Mouse (Mus musculus) CH12.LX (cell line): ENCODE data around the gene Kif17. TPM values are rescaled to one million over a fixed set of nuclear protein-coding genes. Genes with fewer than 3 reads are reported as not detected.

Experiments used
- DNase-seq: peaks from one replicate; pipeline ENCODE4 v3.0.0-alpha.2; 2013; ENCODE audit errors: extremely low read depth
- H3K27ac ChIP-seq: 2 replicates; pipeline ENCODE4 v1.5.1; 2012; ENCODE audit warnings: low read depth, mild to moderate bottlenecking, control low read depth, moderate library complexity; ENCODE audit not compliant: insufficient read depth
- H3K27me3 ChIP-seq: replicated peaks from 2 replicates; pipeline ENCODE3; 2012; ENCODE audit warnings: inconsistent platforms
- H3K36me3 ChIP-seq, 2 experiments: replicated peaks in 1 of 2; 2 replicates each; pipeline versions ENCODE3 to v1.6.1; 2012; ENCODE audit warnings: inconsistent platforms in 1 of 2, low read length in 1 of 2, mild to moderate bottlenecking in 1 of 2, mixed read lengths in 1 of 2, moderate library complexity in 1 of 2; ENCODE audit not compliant: control insufficient read depth in 1 of 2, insufficient read depth in 1 of 2
- H3K4me1 ChIP-seq, 2 experiments: 2 replicates each; pipeline ENCODE4 v1.6.1; 2012; ENCODE audit warnings: inconsistent platforms in 1 of 2, moderate library complexity in 1 of 2; ENCODE audit not compliant: insufficient read depth in 2 of 2, control insufficient read depth in 1 of 2
- H3K4me2 ChIP-seq: 2 replicates; pipeline ENCODE4 v1.6.1; 2012; ENCODE audit warnings: low read depth, mild to moderate bottlenecking, control low read depth; ENCODE audit not compliant: poor library complexity, insufficient read depth, severe bottlenecking
- H3K4me3 ChIP-seq, 3 experiments: fragments of 150-350 bp in 1 of 3; sonication (generic) in 1 of 3; replicated peaks in 1 of 3; 2 replicates each; pipeline versions ENCODE3 to v1.5.1; 2011 to 2012; ENCODE audit warnings: low read depth in 2 of 3, low read length in 2 of 3, mild to moderate bottlenecking in 2 of 3, moderate library complexity in 2 of 3, control low read depth in 1 of 3, improper control_type of control experiment in 1 of 3, inconsistent platforms in 1 of 3, mixed read lengths in 1 of 3; ENCODE audit not compliant: poor library complexity in 1 of 3
- H3K79me2 ChIP-seq: replicated peaks from 2 replicates; pipeline ENCODE4 v1.6.1; 2012; ENCODE audit warnings: mild to moderate bottlenecking, moderate library complexity; ENCODE audit not compliant: control insufficient read depth, poor library complexity, insufficient read depth, severe bottlenecking; ENCODE audit errors: extremely low read depth
- H3K9ac ChIP-seq: 2 replicates; pipeline ENCODE4 v1.6.1; 2012; ENCODE audit warnings: low read depth, mild to moderate bottlenecking, control low read depth, moderate library complexity; ENCODE audit not compliant: insufficient read depth
- H3K9me3 ChIP-seq: replicated peaks from 2 replicates; pipeline ENCODE3; 2012; ENCODE audit warnings: low read length, inconsistent platforms, mixed read lengths
- BHLHE40 ChIP-seq: IDR thresholded peaks from 2 replicates; pipeline ENCODE4 v1.6.1; 2011; ENCODE audit warnings: mild to moderate bottlenecking, low read depth, low read length, improper control_type of control experiment
- CHD1 ChIP-seq: IDR thresholded peaks from 2 replicates; pipeline ENCODE4 v1.6.1; 2012; ENCODE audit warnings: low read depth, low read length, improper control_type of control experiment, inconsistent platforms
- CHD2 ChIP-seq: IDR thresholded peaks from 2 replicates; pipeline ENCODE4 v1.6.1; 2011; ENCODE audit warnings: low read length, improper control_type of control experiment
- CTCF ChIP-seq, 2 experiments: IDR thresholded peaks in 1 of 2; conservative IDR thresholded peaks in 1 of 2; 2 replicates each; pipeline ENCODE4 v1.5.1; 2011 to 2012; ENCODE audit warnings: low read depth in 2 of 2, low read length in 2 of 2, improper control_type of control experiment in 1 of 2, inconsistent platforms in 1 of 2, mild to moderate bottlenecking in 1 of 2, moderate library complexity in 1 of 2
- E2F4 ChIP-seq: IDR thresholded peaks from 2 replicates; pipeline ENCODE4 v1.6.1; 2011; ENCODE audit warnings: low read depth, low read length, improper control_type of control experiment; ENCODE audit not compliant: insufficient replicate concordance
- ELF1 ChIP-seq: IDR thresholded peaks from 2 replicates; pipeline ENCODE4 v1.6.1; 2014; ENCODE audit warnings: low read depth, mild to moderate bottlenecking, inconsistent platforms, low read length, improper control_type of control experiment
- EP300 ChIP-seq: IDR thresholded peaks from 2 replicates; pipeline ENCODE4 v1.6.1; 2011; ENCODE audit warnings: low read length, improper control_type of control experiment
- ETS1 ChIP-seq: conservative IDR thresholded peaks from 2 replicates; pipeline ENCODE4 v1.6.1; 2012; ENCODE audit warnings: low read depth, mild to moderate bottlenecking, inconsistent platforms, low read length, improper control_type of control experiment, moderate library complexity
- GABPA ChIP-seq: IDR thresholded peaks from 2 replicates; pipeline ENCODE4 v1.6.1; 2012; ENCODE audit warnings: low read depth, low read length, improper control_type of control experiment, inconsistent platforms; ENCODE audit not compliant: insufficient replicate concordance
- HCFC1 ChIP-seq: IDR thresholded peaks from 2 replicates; pipeline ENCODE4 v1.6.1; 2012; ENCODE audit warnings: low read depth, mild to moderate bottlenecking, inconsistent platforms, low read length, improper control_type of control experiment
- MAFK ChIP-seq: IDR thresholded peaks from 2 replicates; pipeline ENCODE4 v1.6.1; 2011; ENCODE audit warnings: low read length, improper control_type of control experiment; ENCODE audit not compliant: insufficient replicate concordance
- MYC ChIP-seq: IDR thresholded peaks from 2 replicates; pipeline ENCODE4 v1.6.1; 2011; ENCODE audit warnings: low read depth, mild to moderate bottlenecking, improper control_type of control experiment, low read length
- NELFE ChIP-seq: IDR thresholded peaks from 2 replicates; pipeline ENCODE4 v1.6.1; 2011; ENCODE audit warnings: low read depth, low read length, improper control_type of control experiment
- NRF1 ChIP-seq: IDR thresholded peaks from 2 replicates; pipeline ENCODE4 v1.6.1; 2014; ENCODE audit warnings: low read depth, mild to moderate bottlenecking, inconsistent platforms, low read length, improper control_type of control experiment, moderate library complexity
- PAX5 ChIP-seq: IDR thresholded peaks from 2 replicates; pipeline ENCODE4 v1.6.1; 2012; ENCODE audit warnings: low read length, inconsistent platforms, mixed read lengths
- POLR2AphosphoS2 ChIP-seq: IDR thresholded peaks from 2 replicates; pipeline ENCODE4 v1.6.1; 2011; ENCODE audit warnings: low read depth, low read length, improper control_type of control experiment
- RAD21 ChIP-seq: IDR thresholded peaks from 2 replicates; pipeline ENCODE4 v1.6.1; 2011; ENCODE audit warnings: low read depth, mild to moderate bottlenecking, low read length, improper control_type of control experiment, moderate library complexity
- RCOR1 ChIP-seq: conservative IDR thresholded peaks from 2 replicates; pipeline ENCODE4 v1.6.1; 2012; ENCODE audit warnings: low read depth, mild to moderate bottlenecking, inconsistent platforms, low read length, improper control_type of control experiment
- SIN3A ChIP-seq: IDR thresholded peaks from 2 replicates; pipeline ENCODE4 v1.6.1; 2012; ENCODE audit warnings: low read length, improper control_type of control experiment, inconsistent platforms
- SMC3 ChIP-seq: IDR thresholded peaks from 2 replicates; pipeline ENCODE4 v1.6.1; 2011; ENCODE audit warnings: low read depth, low read length, improper control_type of control experiment
- TBP ChIP-seq: conservative IDR thresholded peaks from 2 replicates; pipeline ENCODE4 v1.6.1; 2011; ENCODE audit warnings: low read depth, low read length, improper control_type of control experiment
- TCF12 ChIP-seq: IDR thresholded peaks from 2 replicates; pipeline ENCODE4 v1.6.1; 2014; ENCODE audit warnings: low read depth, mild to moderate bottlenecking, inconsistent platforms, low read length, improper control_type of control experiment
- UBTF ChIP-seq: IDR thresholded peaks from 2 replicates; pipeline ENCODE4 v1.6.1; 2012; ENCODE audit warnings: low read depth, mild to moderate bottlenecking, inconsistent platforms, low read length, improper control_type of control experiment, moderate library complexity
- USF1 ChIP-seq: IDR thresholded peaks from 2 replicates; pipeline ENCODE4 v1.6.1; 2014; ENCODE audit warnings: low read depth, mild to moderate bottlenecking, inconsistent platforms, low read length, improper control_type of control experiment
- USF2 ChIP-seq: conservative IDR thresholded peaks from 2 replicates; pipeline ENCODE4 v1.6.1; 2011; ENCODE audit warnings: low read depth, low read length, improper control_type of control experiment
- ZKSCAN1 ChIP-seq: IDR thresholded peaks from 2 replicates; pipeline ENCODE4 v1.6.1; 2012; ENCODE audit warnings: low read depth, inconsistent platforms, low read length, improper control_type of control experiment, borderline replicate concordance
- ZMIZ1 ChIP-seq: IDR thresholded peaks from 2 replicates; pipeline ENCODE4 v1.6.1; 2012; ENCODE audit warnings: low read depth, mild to moderate bottlenecking, inconsistent platforms, low read length, improper control_type of control experiment
- ZNF384 ChIP-seq: IDR thresholded peaks from 2 replicates; pipeline ENCODE4 v1.6.1; 2012; ENCODE audit warnings: low read depth, low read length, improper control_type of control experiment, inconsistent platforms
- dilution Hi-C: fragments of 300-500 bp; cut with MboI; formaldehyde crosslinking; loops from 2 replicates; pipeline ENCODE4 v1.14.3; 2020; ENCODE audit warnings: low sequenced_read_pairs; ENCODE audit not compliant: extremely low pct_unique_long_range_greater_than_20kb, extremely low pct_ligation_motif_present
- in situ Hi-C: fragments of 300-500 bp; cut with MboI; formaldehyde crosslinking; loops from 3 replicates; pipeline ENCODE4 v1.14.3; 2019; ENCODE audit warnings: low sequenced_read_pairs, low pct_ligation_motif_present, low pct_unique_long_range_greater_than_20kb, mixed read lengths
- polyA plus RNA-seq: library from polyadenylated mRNA; unstranded; fragments of >175 nt; gene quantifications from 2 replicates; pipeline ENCODE4 v1.2.1, GENCODE M21; 2012; ENCODE audit warnings: low read depth; ENCODE audit not compliant: insufficient read length
- total RNA-seq, 2 experiments: library from RNA; depleted of rRNA; stranded (reverse); fragments of 300-350 nt in 1 of 2; fragments of >200 nt in 1 of 2; gene quantifications; 2 replicates each; pipeline ENCODE4 v1.2.3; 2012 to 2014

Gene Kif17
- total and polyA plus RNA-seq, 3 experiments = 0.17 to 1.5 (median 0.55) TPM

DNA sequence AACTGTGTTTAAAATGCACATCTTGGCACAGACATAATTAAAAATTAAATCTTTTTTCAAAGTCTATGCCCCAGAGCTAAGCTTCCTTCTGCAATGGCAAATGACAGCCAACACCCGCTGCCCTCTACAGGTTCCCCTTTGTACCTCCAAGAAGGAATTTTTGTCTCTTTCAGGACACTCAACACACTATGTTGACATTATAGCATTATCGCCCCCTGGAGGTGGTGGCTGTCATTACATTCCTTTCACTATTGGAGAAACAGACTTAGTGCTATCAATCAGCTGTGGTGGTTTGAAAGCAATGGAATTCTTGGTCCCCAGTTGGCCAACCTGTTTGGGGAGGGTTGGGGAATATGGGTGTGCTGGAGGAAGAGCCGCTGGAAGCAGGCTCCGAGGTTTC, 89.7 kb downstream of the Kif17 start:
- Histone ChIP-seq H3K27ac (no peak overlapping the region), H3K79me2 (no peaks in the 10 kb centered on the region), H3K4me1 (peaks cover 0 to 8% of the 10 kb centered on the region in 2 experiments; a peak in 2 of 4 replicates), H3K36me3 (no peaks in the 10 kb centered on the region), H3K9me3 (no peaks in the 10 kb centered on the region), H3K9ac (no peak overlapping the region), H3K4me3 (no peak overlapping the region), H3K27me3 (peaks cover 81% of the 10 kb centered on the region), H3K4me2 (no peak overlapping the region)
- TF ChIP-seq TBP (no peak), RAD21 (no peak; the same call in none of the 2 replicates), SMC3 (peak; percentile 26), MYC (no peak), POLR2AphosphoS2 (no peak), ZMIZ1 (no peak), CHD1 (no peak), CHD2 (no peak), ZKSCAN1 (no peak), HCFC1 (no peak), UBTF (no peak), CTCF (conservative IDR thresholded peaks at IDR 0.05 in 1 of 2, IDR thresholded peaks at IDR 0.05 in 1 of 2; ENCODE audit: low read depth in 2 of 2, low read length in 2 of 2) (peak; percentile 60 to 71), RCOR1 (no peak), BHLHE40 (no peak), PAX5 (no peak)
- dilution Hi-C loops (no loop called here), in situ Hi-C loops (no loop called here)
- DNase-seq = peak; percentile 43

GRCm38 (mm10) chr4:138341393-138341792, 91.2 kb downstream of the Kif17 start:
- H3K36me3 ChIP-seq = no peaks in the 10 kb centered on the region
- no peaks in the 10 kb centered on the region for H3K79me2 ChIP-seq
- H3K4me2 ChIP-seq = no peak overlapping the region
- TF ChIP-seq PAX5 (no peak), GABPA (no peak), MAFK (no peak), ZNF384 (no peak), ELF1 (no peak), USF1 (no peak), NELFE (no peak), ZMIZ1 (no peak), RAD21 (no peak), EP300 (no peak), E2F4 (no peak), TCF12 (no peak), ZKSCAN1 (no peak), SIN3A (no peak), ETS1 (no peak), USF2 (no peak), NRF1 (no peak)
- no peak overlapping the region for H3K9ac ChIP-seq
- dilution Hi-C loops (no loop called here), in situ Hi-C loops (no loop called here)
- H3K4me1 ChIP-seq = peaks cover 0 to 8% of the 10 kb centered on the region in 2 experiments; a peak in 2 of 4 replicates
- H3K9me3 ChIP-seq = no peaks in the 10 kb centered on the region
- no peak for DNase-seq
- peaks cover 90% of the 10 kb centered on the region for H3K27me3 ChIP-seq
- H3K4me3 ChIP-seq = no peak overlapping the region
- H3K27ac ChIP-seq = no peak overlapping the region
